Mouse (Mus musculus) skeletal muscle tissue, postnatal 0 days (tissue): Measurements from ENCODE around the gene Ldha. TPM values are rescaled to one million over a fixed set of nuclear protein-coding genes. Genes with fewer than 3 reads are reported as not detected.

Source experiments
- polyA plus RNA-seq: library from polyadenylated mRNA; unstranded; fragments of >200 nt; fragmentation: Nextera tagmentation; extraction: Ambion mirVana; gene quantifications from 2 replicates; pipeline ENCODE4 v1.2.1, GENCODE M21; 2015

Ldha gene
- 2,894 and 2,904 TPM in 2 replicates for polyA plus RNA-seq

DNA sequence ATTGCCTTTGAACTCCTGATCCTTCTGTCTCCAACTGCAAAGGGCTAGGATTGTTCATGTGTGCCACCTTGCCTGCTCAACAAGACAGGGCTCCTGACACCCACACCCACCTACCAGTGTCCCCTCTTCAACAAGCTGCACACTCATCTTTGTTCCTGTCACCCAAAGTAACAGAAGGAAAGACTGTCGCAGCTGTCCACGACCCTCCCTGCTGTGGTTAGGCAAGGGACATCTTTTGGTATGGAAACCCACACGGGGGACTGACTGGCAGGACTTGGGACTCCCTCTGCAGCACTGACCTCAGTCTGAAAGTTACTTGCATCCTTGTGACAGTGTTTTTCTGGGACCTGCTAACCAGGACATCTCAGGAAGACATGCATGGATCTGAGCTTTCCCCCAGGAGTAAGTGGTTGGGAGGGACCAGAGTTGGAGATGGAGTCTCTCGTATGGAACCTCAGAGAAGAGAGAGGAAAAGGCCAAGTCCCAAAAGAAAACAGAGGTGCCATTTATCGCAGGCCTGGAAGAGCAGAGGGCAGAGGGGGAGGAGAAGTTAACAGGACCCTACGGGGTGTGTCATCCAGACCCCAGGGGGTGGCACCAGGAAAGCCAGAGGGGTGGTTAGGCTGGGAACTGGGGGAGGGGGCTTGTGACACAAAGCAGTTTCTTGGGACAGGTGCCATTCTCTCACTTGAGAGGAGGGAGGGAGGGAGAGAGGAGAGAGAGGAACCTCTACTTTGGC lies at the start of gene Ldha:
Gene Ldha, plus strand, starts transcription at position 689 of the 739 bp plus-strand sequence.

DNA sequence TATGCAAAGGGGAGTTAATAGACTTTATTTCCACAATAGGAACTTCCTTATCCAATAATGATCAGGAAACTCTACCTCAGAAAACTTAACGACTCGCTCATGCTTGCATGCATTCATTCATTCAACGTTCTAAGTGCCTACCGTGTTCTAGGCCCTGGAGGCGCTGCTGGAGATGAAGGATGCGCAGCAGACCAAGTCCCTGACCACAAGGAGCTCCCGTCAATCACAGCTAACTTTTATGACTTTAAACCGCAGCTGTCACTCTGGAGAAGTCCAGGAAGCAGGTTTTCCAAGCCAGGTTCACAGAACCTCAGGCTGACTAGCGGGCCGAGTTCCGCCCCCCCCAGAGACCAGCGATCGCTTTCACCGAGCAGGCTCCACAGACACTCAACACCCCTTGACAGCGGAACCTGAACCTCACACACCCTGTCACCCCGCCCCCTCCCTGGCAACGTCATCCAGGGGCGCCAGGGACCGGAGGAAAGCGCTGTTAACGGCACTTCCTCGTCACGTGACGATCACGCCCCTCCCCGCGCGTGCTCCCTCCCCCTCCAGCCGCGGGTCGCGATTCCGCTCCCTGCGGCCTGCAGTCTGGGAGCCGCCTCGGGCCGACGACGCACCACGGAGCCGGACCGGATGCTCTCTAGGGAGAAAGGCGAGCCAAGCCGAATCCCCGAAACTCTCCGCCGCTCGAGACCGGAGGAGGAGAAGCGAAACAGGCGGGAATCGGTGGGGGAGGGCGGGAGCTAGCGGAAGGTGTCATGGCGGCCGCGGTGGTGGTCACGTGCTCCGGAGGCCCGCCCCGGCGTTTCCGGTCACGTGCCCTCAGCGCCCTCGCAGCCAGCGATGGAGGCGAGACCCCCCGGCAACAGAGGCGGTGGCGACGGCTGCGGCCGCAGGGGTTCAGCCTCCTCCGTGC lies 45.7 kb upstream of the Ldha start, which contains the start of the genes Hps5 and Gtf2h1:
Gene Hps5, minus strand, starts transcription at position 778 of the 919 bp plus-strand sequence.
Gene Gtf2h1, plus strand, starts transcription at position 817 of the 919 bp plus-strand sequence.

DNA sequence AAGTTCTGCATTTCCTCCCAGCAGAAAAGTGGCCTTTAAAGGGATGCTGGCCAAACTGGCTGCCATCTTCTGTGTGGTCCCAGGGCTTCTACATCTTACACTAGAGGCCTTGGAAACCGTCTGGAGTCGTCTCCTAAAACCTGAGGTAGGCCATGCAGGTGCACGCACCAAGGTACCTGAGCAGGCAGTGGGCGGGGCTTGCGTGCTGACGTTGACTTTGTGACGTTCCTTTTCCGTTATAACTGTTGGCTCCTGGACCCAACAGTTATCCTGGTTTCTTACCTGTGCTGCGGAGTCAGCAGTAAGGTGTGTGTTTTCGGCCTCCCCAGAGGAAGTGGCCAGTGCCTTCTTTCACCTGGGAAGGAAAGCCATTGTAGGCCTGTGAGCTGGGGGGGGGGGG lies 19.7 kb downstream of the Ldha start, which contains the start of gene Ldhc:
Gene Ldhc, plus strand, starts transcription at position 208 of the 400 bp plus-strand sequence.

Other genes starting within 250 kb of the Ldha start
- gene Sergef, start 201.7 kb upstream of the Ldha start, polyA plus RNA-seq: 5.4 and 7.5 TPM in 2 replicates
- 1.8 and 3.3 TPM in 2 replicates for gene Tph1, start 168.9 kb upstream of the Ldha start, polyA plus RNA-seq
- gene Saal1, start 130.8 kb upstream of the Ldha start, polyA plus RNA-seq: 8.0 and 8.8 TPM in 2 replicates
- 0.72 and 0.96 TPM in 2 replicates for gene Saa3, start 125.8 kb upstream of the Ldha start, polyA plus RNA-seq
- gene Saa4, start 108.9 kb upstream of the Ldha start, polyA plus RNA-seq: not detected in 2 replicates
- gene Saa1, start 98.5 kb upstream of the Ldha start, polyA plus RNA-seq: 0.18 and 0.23 TPM in 2 replicates
- 0.35 and 0.40 TPM in 2 replicates for gene Saa2, start 89.7 kb upstream of the Ldha start, polyA plus RNA-seq
- 5.5 and 6.6 TPM in 2 replicates for gene Hps5, start 45.4 kb upstream of the Ldha start, polyA plus RNA-seq
- 30.1 and 31.4 TPM in 2 replicates for gene Gtf2h1, start 45.4 kb upstream of the Ldha start, polyA plus RNA-seq
- gene Ldhc, start 19.7 kb downstream of the Ldha start, polyA plus RNA-seq: not detected in 2 replicates
- gene Tsg101, start 78.5 kb downstream of the Ldha start, polyA plus RNA-seq: 125 and 132 TPM in 2 replicates
- 3.9 and 4.4 TPM in 2 replicates for gene Uevld, start 117.1 kb downstream of the Ldha start, polyA plus RNA-seq
- not detected in 2 replicates for gene Gm9999, start 142.1 kb downstream of the Ldha start, polyA plus RNA-seq
- 12.2 and 12.5 TPM in 2 replicates for gene Spty2d1, start 166.9 kb downstream of the Ldha start, polyA plus RNA-seq
- 14.3 and 24.7 TPM in 2 replicates for gene Tmem86a, start 209.1 kb downstream of the Ldha start, polyA plus RNA-seq